Mouse (Mus musculus) urinary bladder, postnatal 14 days (tissue): ENCODE measurements around the gene Prokr1.
"Not testable (repeated sequence)": the region's sequence is repeated elsewhere in the genome, so short reads cannot be mapped to it uniquely, and the experiment has no call there.

ENCODE experiments used
- DNase-seq: peaks from one replicate; pipeline ENCODE4 v3.0.0; 2021; ENCODE audit warnings: low spot score

The Prokr1 gene

GRCm38 (mm10) chr6:87590394-87591281 is at the start of gene Prokr1:
TSS of gene Prokr1 (minus strand) at chr6:87590743.
- peak; percentile 64 for DNase-seq

DNA sequence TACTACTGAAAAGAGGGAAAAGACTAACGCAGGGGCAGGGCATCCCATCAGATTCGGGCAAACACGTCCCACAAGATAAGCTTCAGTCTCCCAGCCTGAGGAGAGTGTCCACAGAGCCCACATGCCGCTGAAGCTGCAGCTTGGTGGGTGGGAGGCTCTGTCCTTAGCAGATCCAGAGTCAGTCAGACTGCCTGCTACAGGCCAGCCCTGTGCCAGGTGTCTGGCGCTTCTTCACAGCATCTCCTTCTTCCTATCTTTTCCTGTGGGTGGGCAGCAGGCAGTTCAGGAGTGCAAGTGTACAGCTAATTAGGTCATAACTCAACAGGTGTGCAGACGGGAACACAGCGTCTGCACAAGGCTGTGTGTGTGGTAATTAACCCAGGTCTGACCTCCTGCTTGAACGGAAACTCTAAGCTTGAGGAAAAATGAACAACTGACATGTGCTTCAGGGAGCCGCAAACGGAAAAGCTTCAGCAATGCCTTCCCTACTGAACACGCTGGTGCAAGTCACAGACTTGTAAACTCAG is 47.7 kb upstream of the Prokr1 start:
- no peak for DNase-seq

DNA sequence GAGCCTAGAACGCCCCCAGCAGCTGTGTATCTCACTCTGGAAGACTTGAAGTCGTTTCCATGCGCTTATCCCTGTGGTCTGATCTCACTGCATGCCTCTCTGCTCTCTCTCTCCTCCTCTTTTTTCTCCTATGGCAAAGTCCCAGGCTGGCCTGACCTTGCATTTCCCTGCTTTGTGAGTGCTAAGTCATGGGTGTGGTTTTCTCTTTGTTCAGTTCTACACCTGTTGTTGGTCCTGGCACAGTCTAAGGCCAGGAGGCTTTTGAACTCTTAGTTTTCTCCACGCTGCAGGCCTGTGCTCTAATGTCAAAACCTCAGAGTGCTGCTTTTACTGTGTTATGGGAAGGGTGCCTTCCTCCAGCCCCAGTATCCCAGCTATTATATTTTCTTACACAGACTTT is 41.6 kb upstream of the Prokr1 start:
- no peak for DNase-seq

DNA sequence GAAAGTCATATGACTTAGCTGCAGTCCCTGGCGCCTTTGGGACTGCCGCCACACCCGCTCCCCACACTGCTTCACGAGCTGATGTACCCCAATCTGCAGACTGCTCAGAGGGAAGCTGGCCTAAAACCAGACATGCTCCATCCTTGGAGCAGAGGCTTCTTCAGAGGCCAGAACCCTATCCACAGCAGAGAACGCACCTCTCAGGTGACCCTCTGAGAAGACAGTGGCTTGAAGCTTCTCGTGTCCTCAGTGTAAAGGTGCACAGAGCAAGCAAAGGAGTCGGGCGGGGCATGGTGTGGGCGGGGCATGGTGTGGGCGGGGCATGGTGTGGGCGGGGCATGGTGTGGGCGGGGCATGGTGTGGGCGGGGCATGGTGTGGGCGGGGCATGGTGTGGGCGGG is 38.4 kb upstream of the Prokr1 start:
- DNase-seq, result not testable (repeated sequence)

- no peak for DNase-seq
Measured at GRCm38 (mm10) chr6:87623151-87623550, 32.6 kb upstream of the Prokr1 start.

DNA sequence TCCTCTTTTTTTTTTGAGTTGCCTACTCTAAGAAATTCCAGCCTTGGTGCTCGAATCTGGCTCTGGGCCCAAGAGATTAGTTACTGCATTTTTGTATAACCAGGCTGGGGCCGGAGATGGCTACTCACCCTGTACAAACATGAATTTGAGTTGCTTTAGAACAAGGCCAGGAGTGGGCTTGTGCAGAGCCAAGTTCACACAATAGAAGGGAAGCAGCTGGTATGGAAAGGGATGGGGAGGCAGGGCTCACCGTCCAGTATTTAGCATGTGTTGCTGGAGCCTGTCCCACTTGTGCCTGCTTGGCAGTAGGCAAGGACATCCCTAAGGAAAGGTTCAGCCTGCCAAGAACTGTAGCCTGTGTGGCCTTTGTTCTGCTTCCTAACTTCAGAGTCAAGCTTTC is 30.7 kb upstream of the Prokr1 start:
- DNase-seq, result peak; percentile 25

DNA sequence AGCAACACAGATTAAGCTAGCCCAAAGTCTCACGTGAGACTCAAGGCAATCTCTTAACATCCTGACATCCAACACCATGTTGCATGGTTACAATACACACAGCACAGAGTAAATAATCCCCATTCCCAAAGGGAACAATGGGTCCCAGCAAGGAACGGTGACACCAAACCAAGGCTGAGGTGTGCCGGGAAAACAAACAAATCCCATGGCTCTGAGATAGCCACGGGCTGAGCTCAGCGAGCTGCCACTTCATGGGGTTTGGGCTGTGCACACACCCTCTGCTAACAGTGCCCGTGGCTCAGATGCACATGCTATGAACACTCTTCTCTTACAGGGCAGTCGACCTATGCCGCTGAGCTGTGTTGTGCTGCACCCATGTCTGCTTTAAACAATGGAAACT is 27.5 kb upstream of the Prokr1 start:
- DNase-seq, result no peak

DNA sequence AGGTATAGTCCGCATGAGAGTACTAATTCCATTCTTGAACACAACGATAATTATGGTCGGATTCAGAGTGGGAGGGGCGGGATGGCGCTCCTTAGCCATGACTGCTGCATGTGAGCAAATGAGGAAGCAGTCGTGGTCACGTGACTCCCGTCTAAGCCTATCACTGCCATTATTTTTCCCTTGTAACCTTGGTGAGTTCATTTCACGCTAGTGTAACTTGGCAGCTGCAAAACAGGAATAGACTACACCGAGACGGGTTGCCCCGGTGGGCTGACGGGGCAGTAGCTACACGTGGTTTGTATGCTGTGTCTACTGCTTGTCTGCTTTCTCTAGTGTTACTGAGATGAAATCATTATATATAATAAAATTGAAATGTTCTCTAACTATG is 25.1 kb upstream of the Prokr1 start:
- no peak for DNase-seq

DNA sequence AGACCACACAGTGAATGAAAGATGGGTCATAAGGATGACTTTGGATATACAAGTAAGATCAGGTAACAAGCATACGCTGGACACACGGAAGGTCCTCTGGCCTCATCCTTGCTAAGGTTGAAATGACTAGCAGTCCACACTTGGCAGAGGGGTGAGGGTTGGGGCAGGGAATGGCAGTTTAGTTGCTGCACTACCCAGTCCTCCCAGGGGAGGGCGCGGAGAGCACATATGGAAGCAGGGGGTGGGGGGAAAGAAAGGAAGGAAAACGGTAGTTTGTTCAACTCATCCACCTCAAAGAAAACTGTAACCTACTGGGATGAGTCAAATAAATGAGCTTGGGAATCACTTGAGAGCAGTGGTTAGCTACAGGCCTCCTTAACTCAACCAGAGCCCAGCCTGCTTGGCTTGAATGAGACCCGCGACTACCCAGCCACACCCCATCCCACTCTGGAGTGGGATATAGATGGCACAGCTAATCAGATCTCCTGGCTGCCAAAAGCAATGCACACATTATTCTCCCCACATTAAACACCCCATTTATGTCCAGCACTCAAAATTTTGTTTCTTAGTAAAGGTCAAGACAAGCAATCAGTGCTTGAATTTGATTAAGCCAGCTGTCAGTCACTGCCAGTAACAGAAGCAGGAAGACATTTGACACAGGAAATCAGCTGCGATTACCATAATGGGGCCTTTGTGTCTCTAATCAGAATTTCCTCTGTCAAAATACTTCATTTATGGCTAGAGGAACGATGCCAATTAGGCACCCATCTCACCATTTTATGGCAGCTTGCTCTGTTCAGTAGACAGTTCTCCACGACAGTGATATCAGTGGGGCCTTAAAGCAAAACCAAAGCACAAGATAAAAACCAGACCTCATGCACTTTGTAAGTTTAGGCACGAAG is 24.5 kb upstream of the Prokr1 start:
- DNase-seq, result peak; percentile 48

DNA sequence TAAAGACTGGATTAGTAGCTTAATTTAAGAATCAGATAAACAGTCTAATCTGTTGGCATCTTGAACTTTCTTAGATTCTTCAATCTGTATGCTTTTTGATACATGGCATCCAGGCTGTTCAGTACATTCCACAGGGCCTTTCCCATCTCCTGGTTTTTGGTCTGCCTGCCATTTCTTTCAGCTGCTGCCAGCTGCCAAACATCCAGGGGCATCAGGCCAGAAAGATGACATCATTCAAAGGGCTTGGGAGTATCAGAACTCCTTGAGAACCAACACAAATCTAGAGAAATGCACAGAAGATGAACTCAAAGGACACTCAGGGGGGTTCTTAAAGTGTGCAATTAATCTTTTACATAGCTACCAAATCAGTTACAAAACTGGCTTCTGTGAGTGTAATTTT is 9.3 kb upstream of the Prokr1 start:
- DNase-seq, result peak; percentile 47

DNA sequence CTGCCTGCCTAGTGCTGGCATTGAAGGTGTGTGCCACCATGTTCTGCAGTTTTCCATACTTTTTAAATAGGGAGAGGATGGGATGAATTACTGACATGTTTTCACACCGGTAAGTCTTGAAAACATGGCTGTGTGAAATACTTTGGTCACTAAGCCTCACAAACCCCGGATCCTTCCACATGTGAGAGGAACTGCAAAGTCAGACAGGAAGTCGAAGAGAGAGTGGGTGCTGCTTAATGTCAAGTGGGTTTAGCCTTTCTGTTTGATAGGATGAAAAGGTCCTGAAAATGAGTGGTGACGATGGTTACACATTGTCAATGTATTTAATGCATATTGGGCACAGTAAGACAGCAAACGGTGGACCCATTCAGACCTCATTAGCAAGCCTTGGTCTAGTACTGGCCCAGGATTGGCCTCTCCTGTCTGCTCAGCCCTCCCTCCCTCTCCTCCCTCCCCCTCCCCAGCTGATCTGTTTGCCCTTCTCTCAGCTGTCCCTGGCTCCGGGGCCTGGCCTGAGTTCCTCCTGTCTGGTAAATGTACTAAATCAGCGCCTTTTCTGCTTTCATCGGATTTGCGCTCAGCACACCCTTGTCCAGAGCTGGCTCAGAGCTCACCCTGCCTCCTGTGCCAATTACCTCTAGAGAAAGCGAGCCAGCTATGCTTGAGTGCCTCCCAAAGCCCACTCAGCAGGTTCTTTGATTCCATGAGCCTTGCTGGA is 6.7 kb upstream of the Prokr1 start:
- DNase-seq, result no peak

DNA sequence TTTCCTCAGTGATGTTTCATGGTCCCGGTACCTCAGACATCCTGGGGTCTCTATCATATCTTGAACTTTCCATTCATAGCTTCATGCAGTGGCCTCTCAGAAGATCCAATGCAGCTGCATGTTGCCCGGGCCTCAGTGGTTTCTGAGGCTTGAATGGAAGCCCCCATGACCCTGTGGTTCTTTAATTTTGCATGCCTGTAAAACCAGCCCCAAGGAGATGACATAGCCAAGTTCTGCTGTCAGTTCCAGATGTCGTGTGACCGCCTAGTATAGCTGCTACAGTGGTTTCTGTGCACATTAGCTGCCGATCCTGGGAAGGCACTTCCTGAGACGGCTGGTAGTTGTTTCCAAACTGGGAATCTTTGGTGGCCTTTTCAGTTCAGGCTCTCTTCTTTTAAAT is 3.6 kb upstream of the Prokr1 start:
- DNase-seq, result no peak

GRCm38 (mm10) chr6:87589718-87590393 is 687 bp downstream of the Prokr1 start:
- DNase-seq, result no peak

- no peak for DNase-seq
Measured at GRCm38 (mm10) chr6:87583991-87584390, 6.6 kb downstream of the Prokr1 start.

GRCm38 (mm10) chr6:87583183-87583611 is 7.3 kb downstream of the Prokr1 start:
- no peak for DNase-seq

DNA sequence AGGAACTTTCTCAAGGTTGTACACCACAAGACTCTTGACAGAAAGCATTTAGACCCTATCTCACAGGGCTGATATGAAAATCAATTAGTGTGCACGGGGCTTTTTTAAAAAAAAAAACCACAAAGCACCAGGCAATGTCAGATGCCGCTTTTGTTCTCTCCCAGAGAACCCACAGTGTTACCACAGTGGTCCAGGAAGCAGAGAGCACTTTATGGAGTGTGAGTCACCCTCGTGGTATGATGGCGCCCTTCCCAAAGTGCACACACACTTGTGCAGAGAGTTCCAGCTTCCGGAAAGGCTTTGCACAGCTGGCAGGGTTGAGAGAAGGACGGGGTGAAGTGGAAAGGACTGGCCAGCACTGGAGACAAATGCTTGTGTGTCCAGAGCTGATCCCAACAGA is 8.1 kb downstream of the Prokr1 start:
- DNase-seq, result peak; percentile 81

DNA sequence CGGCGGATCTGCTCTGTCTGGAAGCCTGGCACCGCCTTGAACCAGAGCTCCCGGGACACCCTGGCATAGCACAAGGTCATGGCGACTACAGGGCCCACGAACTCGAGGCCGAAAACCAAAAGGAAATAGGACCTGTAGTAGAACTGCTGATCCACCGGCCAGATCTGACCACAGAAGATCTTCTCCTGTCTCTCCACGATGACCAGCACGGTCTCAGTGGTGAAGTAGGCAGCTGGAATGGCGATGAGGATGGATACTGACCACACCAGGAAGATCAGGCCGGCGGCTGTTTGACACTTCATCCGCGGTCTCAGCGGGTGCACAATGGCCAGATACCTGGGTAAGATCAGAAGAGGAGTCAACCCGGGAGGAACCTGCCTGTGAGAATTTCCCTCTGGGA is 9.0 kb downstream of the Prokr1 start:
- DNase-seq, result no peak

DNA sequence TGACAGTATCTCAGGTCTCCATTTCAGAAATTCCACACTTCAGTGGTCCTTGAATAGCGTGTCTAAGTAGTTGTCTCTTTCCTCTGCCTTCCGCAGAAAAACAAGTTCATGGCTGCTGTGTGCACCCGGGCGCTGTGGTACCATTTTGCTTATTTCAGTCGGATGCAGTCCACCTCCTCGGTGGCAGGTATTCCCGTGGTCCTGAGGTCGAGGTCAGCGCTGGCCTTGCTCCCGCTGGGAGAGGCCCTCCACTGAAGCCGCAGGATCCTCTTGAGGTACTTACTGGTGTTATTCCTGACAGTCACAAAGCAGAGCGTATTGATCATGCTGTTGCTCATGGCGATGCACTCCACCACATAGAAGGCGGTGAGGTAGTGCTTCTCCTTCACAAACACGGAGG is 9.5 kb downstream of the Prokr1 start:
- no peak for DNase-seq

- no peak for DNase-seq
Measured at GRCm38 (mm10) chr6:87578247-87578646, 12.3 kb downstream of the Prokr1 start.

GRCm38 (mm10) chr6:87576648-87577330 is 13.8 kb downstream of the Prokr1 start:
- no peak for DNase-seq

- not testable (repeated sequence) for DNase-seq
Measured at GRCm38 (mm10) chr6:87571863-87572262, 18.7 kb downstream of the Prokr1 start.
